Mouse (Mus musculus): ENCODE data around the gene Dexi. TPM values are rescaled to one million over a fixed set of nuclear protein-coding genes. Genes with fewer than 3 reads are reported as not detected.

Dexi gene
- polyA plus RNA-seq, 1 experiment = 18.1 TPM

GRCm38 (mm10) chr16:10489904-10490457 lies 52.9 kb downstream of the Dexi start:
- Histone ChIP-seq H3K4me1 (ENCODE audit: control insufficient read depth, insufficient read depth, low read length) (peaks cover 33% of the 10 kb centered on the region), H3K4me3 (ENCODE audit: insufficient read depth, low read length) (peak overlapping the region; percentile 33), H3K27ac (ENCODE audit: insufficient read depth, low read depth, low read length) (no peak overlapping the region)
- TF ChIP-seq CTCF (IDR thresholded peaks at IDR 0.05; ENCODE audit: low read depth, low read length) (no peak), POLR2A (IDR thresholded peaks at IDR 0.05; ENCODE audit: borderline replicate concordance, low read depth, low read length) (no peak)

DNA sequence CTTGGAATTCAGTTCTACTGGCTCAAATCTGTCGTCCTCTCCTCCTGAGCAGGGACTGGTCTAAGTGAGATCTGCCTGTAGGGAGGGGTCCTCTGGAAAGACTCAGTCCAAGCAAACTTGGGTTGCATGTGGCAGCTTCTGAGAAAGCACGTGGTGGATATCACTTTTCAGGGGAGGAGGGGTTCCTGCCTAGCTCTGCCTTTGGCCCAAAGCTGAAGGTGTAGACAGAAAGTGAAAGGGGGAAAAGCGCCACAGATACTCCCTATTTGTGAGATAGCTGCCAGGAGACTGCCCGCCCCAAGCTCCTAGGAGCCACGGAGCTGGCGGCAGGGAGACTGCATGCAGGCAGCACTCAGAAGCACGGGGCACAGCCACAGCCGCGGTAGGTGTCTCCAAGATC lies 53.4 kb downstream of the Dexi start:
- TF ChIP-seq POLR2A (IDR thresholded peaks at IDR 0.05; ENCODE audit: borderline replicate concordance, low read depth, low read length) (no peak), CTCF (IDR thresholded peaks at IDR 0.05; ENCODE audit: low read depth, low read length) (no peak)
- H3K4me1 ChIP-seq (ENCODE audit: control insufficient read depth, insufficient read depth, low read length) = peaks cover 28% of the 10 kb centered on the region
- no peak overlapping the region for H3K27ac ChIP-seq (ENCODE audit: insufficient read depth, low read depth, low read length)
- H3K4me3 ChIP-seq (ENCODE audit: insufficient read depth, low read length) = peak overlapping the region; percentile 33

DNA sequence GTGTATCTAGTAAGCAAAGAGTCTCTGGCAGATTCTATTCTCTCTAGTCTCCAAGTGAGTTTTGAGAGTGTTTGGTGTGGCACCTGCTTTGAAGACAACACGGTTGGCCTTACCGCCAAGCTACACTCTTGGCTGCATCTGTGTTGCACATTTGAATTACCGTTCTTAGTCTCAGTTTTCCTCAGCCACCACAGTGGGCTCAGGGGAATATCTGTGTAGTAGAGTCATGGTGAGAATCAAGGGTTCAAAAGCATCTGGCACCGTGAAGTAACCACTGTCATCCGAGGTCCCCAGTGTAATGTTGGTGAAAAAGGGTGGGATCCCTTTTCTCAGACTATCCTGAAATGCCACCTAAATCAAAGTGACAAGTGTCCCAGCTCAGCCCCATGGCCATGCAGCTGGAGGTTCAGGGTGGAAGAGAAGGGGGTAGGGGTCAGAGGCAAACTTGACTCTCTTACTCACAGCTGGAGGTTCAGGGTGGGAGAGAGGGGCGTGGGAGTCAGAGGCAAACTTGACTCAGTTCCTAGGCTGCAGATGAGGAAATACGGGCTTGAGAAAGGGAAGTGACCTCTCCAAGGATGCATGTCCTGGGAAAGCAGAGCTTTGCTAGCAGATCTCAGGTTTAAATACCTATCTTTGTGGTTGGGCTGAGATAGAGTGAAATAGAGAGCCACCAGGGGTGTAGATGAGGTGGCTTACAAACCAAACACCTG lies 53.9 kb downstream of the Dexi start:
- H3K27ac ChIP-seq (ENCODE audit: insufficient read depth, low read depth, low read length) = no peak overlapping the region
- peak overlapping the region; percentile 33 for H3K4me3 ChIP-seq (ENCODE audit: insufficient read depth, low read length)
- no peak for TF ChIP-seq POLR2A (IDR thresholded peaks at IDR 0.05; ENCODE audit: borderline replicate concordance, low read depth, low read length)
- no peak for TF ChIP-seq CTCF (IDR thresholded peaks at IDR 0.05; ENCODE audit: low read depth, low read length)
- H3K4me1 ChIP-seq (ENCODE audit: control insufficient read depth, insufficient read depth, low read length) = peaks cover 28% of the 10 kb centered on the region

DNA sequence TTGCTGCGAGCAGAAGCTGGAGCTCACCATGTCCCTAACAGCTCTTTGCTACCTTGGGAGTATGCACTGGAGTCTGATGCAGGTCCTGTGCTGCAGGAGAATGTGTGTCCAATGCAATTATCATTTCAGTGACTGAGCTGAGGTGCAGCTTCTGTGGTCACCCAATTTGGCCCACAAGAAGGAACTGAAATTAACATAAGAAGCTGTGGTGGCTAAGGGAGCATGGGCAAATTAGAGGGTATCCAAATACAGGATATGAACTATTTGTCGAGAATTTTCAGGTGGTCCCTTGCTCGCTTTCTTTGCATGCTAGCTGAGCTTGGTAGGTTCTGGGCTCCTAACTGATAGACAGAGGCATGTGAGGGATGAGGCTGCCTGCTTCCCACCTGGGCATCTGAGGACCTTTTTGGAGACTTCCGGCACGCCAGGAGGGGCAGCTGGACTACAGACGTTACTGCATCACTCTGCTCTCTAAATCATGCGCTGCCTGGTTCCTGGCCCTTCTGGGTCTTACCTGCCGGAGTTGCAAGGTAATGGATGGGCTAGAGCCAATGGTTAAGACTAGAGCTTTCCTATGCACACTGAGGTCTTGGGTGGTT lies 54.9 kb downstream of the Dexi start:
- Histone ChIP-seq H3K27ac (ENCODE audit: insufficient read depth, low read depth, low read length) (peak overlapping the region; percentile 22; the same call in 1 of the 2 replicates), H3K4me3 (ENCODE audit: insufficient read depth, low read length) (peak overlapping the region; percentile 1; the same call in 1 of the 2 replicates), H3K4me1 (ENCODE audit: control insufficient read depth, insufficient read depth, low read length) (peaks cover 36% of the 10 kb centered on the region)
- TF ChIP-seq POLR2A (IDR thresholded peaks at IDR 0.05; ENCODE audit: borderline replicate concordance, low read depth, low read length) = no peak
- TF ChIP-seq CTCF (IDR thresholded peaks at IDR 0.05; ENCODE audit: low read depth, low read length) = no peak

DNA sequence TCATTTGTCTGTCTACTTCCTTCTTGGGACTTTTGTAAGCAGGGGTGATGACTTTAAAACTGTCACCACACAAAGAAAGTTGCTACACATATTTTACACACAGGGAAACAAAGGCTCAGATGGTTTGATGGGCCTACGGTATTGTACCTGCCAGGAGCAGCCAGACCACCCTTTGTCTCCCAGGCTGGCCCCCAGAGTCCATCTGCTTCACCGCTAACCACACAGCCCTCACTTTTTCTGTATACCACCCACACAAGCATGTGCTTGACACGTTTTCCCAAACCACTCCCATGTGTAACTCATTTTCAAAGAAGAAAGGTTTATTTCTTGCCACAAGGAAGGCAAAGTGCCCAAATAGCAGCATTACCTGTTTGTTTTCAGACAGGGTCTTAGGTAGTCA lies 55.9 kb downstream of the Dexi start:
- peaks cover 42% of the 10 kb centered on the region for H3K4me1 ChIP-seq (ENCODE audit: control insufficient read depth, insufficient read depth, low read length)
- H3K27ac ChIP-seq (ENCODE audit: insufficient read depth, low read depth, low read length) = no peak overlapping the region
- no peak overlapping the region for H3K4me3 ChIP-seq (ENCODE audit: insufficient read depth, low read length)
- TF ChIP-seq CTCF (IDR thresholded peaks at IDR 0.05; ENCODE audit: low read depth, low read length) = no peak

DNA sequence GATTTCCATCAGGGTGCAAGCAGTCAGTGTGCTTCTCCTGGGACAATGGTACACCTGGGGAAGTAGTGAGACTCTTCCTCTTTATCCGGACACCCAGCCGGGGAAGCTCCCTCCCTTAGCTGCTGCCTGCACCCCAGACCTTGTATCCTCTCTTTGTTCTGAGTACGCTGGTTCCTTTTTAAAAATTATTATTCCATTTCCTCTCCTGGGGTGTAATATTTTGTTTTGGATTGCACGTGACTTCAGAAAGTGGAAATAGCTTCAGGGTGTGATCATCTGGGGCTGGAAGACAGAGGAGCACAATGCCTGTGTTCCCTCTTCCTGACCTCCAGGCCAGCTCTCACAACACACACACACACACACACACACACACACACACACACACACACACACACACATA lies 60.5 kb downstream of the Dexi start:
- Histone ChIP-seq H3K27ac (ENCODE audit: insufficient read depth, low read depth, low read length) (peak overlapping the region; percentile 24; the same call in 1 of the 2 replicates), H3K4me1 (ENCODE audit: control insufficient read depth, insufficient read depth, low read length) (peaks cover 52% of the 10 kb centered on the region), H3K4me3 (ENCODE audit: insufficient read depth, low read length) (no peak overlapping the region)
- TF ChIP-seq CTCF (IDR thresholded peaks at IDR 0.05; ENCODE audit: low read depth, low read length) (no peak), POLR2A (IDR thresholded peaks at IDR 0.05; ENCODE audit: borderline replicate concordance, low read depth, low read length) (no peak)

- Histone ChIP-seq H3K4me3 (ENCODE audit: insufficient read depth, low read length) (no peak within 1 kb of the TSS), H3K4me1 (ENCODE audit: control insufficient read depth, insufficient read depth, low read length) (peaks cover 66% of the 10 kb centered on the region), H3K27ac (ENCODE audit: insufficient read depth, low read depth, low read length) (peak within 1 kb of the TSS; percentile 35)
- TF ChIP-seq CTCF (IDR thresholded peaks at IDR 0.05; ENCODE audit: low read depth, low read length) (no peak), POLR2A (IDR thresholded peaks at IDR 0.05; ENCODE audit: borderline replicate concordance, low read depth, low read length) (no peak)
Measured at GRCm38 (mm10) chr16:10479857-10480256, 63.0 kb downstream of the Dexi start, which contains the start of gene Ciita. TSS of gene Ciita (plus strand) at chr16:10480059.

- H3K4me3 ChIP-seq (ENCODE audit: insufficient read depth, low read length) = 0 out of 2 replicates have a peak overlapping the region, but pooled peaks have one; percentile 3
- no peak for TF ChIP-seq CTCF (IDR thresholded peaks at IDR 0.05; ENCODE audit: low read depth, low read length)
- TF ChIP-seq POLR2A (IDR thresholded peaks at IDR 0.05; ENCODE audit: borderline replicate concordance, low read depth, low read length) = no peak
- H3K27ac ChIP-seq (ENCODE audit: insufficient read depth, low read depth, low read length) = peak overlapping the region; percentile 88
- peaks cover 46% of the 10 kb centered on the region for H3K4me1 ChIP-seq (ENCODE audit: control insufficient read depth, insufficient read depth, low read length)
Measured at GRCm38 (mm10) chr16:10475919-10476318, 66.9 kb downstream of the Dexi start.

DNA sequence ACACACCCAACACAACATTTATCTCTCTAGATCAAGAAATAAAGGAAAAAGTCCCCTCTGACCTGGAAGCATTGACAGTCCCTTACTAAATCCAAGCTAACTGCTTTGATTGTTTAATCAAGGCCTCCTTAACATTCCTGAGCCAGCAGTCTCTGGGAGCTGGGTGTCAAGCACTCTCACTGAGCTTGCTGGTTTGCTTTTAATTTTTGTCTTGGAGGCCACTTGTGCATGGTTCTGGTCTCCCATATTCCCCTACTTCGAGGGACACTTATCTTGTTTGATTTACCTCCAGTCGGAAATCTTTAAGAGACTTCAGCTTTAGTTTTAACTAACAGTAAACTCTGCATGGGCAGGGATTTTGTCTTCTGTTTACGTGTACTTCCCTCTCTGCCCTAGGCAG lies 67.9 kb downstream of the Dexi start:
- Histone ChIP-seq H3K4me1 (ENCODE audit: control insufficient read depth, insufficient read depth, low read length) (peaks cover 41% of the 10 kb centered on the region), H3K4me3 (ENCODE audit: insufficient read depth, low read length) (no peak overlapping the region), H3K27ac (ENCODE audit: insufficient read depth, low read depth, low read length) (no peak overlapping the region)
- TF ChIP-seq CTCF (IDR thresholded peaks at IDR 0.05; ENCODE audit: low read depth, low read length) (no peak), POLR2A (IDR thresholded peaks at IDR 0.05; ENCODE audit: borderline replicate concordance, low read depth, low read length) (no peak)

DNA sequence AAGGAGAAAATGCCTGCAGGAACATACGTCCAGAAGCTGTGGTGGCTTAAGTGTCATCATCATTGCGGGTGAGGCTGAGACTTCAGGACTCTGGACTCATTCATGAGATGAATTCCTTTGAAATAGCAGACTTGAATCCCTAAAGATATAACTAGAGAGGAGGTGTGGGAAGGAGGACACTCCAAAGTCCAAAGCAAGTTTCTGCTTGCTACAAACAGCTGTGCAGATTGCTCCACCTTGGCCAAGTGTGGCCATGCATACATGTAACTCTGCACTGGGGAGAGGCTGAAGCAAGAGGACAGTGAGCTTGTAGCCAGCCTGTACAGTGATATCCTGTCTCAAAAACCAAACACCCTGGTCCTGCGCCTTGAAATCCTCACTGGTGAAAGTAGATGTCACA lies 70.9 kb downstream of the Dexi start:
- Histone ChIP-seq H3K4me1 (ENCODE audit: control insufficient read depth, insufficient read depth, low read length) (peaks cover 28% of the 10 kb centered on the region), H3K4me3 (ENCODE audit: insufficient read depth, low read length) (no peak overlapping the region), H3K27ac (ENCODE audit: insufficient read depth, low read depth, low read length) (no peak overlapping the region)
- TF ChIP-seq CTCF (IDR thresholded peaks at IDR 0.05; ENCODE audit: low read depth, low read length) (no peak), POLR2A (IDR thresholded peaks at IDR 0.05; ENCODE audit: borderline replicate concordance, low read depth, low read length) (no peak)

All from bone marrow macrophage, adult 2 months (primary cell).